Mouse (Mus musculus): ENCODE measurements around the gene Hpn. TPM values are rescaled to one million over a fixed set of nuclear protein-coding genes. Genes with fewer than 3 reads are reported as not detected.
A peak's percentile ranks its signal among the peaks of the same experiment; 100 is the strongest.

Hpn gene
- polyA plus RNA-seq, 1 experiment from 2014 or later, result 3.3 TPM

DNA sequence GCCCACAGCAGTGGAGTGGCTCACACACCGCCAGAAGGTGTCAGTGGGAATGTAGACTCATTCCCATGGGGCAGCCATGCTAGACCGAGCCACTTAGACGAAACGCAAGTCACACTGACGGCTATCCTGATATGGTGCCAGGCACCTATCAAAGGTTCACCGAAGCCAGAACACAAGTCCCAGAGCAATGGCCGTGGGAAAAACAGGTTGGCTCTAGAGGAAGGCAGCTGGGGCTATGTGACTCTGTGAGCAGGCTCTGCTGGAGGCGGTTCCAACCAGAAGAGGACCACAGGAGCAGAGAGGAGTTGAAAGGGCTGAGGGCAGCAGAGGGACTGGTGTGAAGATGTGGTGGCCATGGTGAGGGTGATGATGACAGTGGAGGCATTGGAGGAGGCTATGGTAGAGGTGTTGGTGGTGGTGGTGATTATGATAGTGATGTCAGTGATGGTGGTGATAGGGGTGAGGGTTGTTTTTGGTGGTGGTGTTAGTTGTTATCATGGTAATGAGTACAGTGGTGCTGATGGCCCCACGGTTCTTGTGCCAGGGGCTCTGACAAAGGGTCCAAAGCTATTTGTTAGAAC, 28.8 kb downstream of the Hpn start:
- Histone ChIP-seq H3K27ac (ENCODE audit: low read depth, low read length) (no peak overlapping the region), H3K9ac (ENCODE audit: low read depth, low read length) (no peak overlapping the region), H3K4me2 (no peak overlapping the region), H3K27me3 (ENCODE audit: control insufficient read depth, insufficient read depth, low read length) (no peaks in the 10 kb centered on the region), H3K9me3 (replicated peaks; ENCODE audit: control insufficient read depth, low read length) (no peaks in the 10 kb centered on the region), H3K4me1 (ENCODE audit: control insufficient read depth, insufficient read depth, low read length) (no peaks in the 10 kb centered on the region), H3K36me3 (ENCODE audit: control insufficient read depth, insufficient read depth, low read length) (no peaks in the 10 kb centered on the region), H3K4me3 (ENCODE audit: low read depth, low read length) (no peak overlapping the region)
- WGBS (ENCODE audit: insufficient replicate concordance), result 80% methylated on average over 9 of the region's 9 CpGs
- ATAC-seq (replicated peaks; ENCODE audit: insufficient number of reproducible peaks, low FRiP score, low TSS enrichment), result no peak

DNA sequence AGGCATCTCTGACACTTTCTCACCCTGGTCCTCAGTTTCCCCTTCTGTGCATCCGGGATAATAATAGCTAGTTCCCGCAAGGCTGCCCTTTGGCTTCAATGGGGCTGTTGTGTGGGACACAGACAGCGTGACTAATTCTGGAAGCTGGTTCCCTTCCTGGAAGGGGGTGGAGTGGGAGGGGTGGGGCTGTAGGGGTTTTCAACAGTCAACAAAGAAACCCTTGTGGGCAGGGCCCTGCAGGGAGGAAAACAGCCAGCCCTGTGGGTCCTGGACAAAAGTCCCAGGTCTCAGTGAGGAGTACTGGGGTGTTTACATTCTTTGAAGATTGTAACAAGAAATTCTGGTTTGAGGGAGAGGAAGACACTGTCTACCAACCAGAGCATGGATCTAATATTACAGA, 29.9 kb downstream of the Hpn start:
- no peak overlapping the region for H3K9ac ChIP-seq (ENCODE audit: low read depth, low read length)
- no peak for ATAC-seq (replicated peaks; ENCODE audit: insufficient number of reproducible peaks, low FRiP score, low TSS enrichment)
- 55% methylated on average over 3 of the region's 3 CpGs for WGBS (ENCODE audit: insufficient replicate concordance)
- no peaks in the 10 kb centered on the region for H3K9me3 ChIP-seq (replicated peaks; ENCODE audit: control insufficient read depth, low read length)
- H3K4me1 ChIP-seq (ENCODE audit: control insufficient read depth, insufficient read depth, low read length), result no peaks in the 10 kb centered on the region
- H3K27me3 ChIP-seq (ENCODE audit: control insufficient read depth, insufficient read depth, low read length), result no peaks in the 10 kb centered on the region
- H3K4me2 ChIP-seq, result no peak overlapping the region
- no peaks in the 10 kb centered on the region for H3K36me3 ChIP-seq (ENCODE audit: control insufficient read depth, insufficient read depth, low read length)
- H3K4me3 ChIP-seq (ENCODE audit: low read depth, low read length), result no peak overlapping the region
- 0 out of 2 replicates have a peak overlapping the region, but pooled peaks have one; percentile 15 for H3K27ac ChIP-seq (ENCODE audit: low read depth, low read length)

GRCm38 (mm10) chr7:31084140-31084539, 30.9 kb downstream of the Hpn start:
- Histone ChIP-seq H3K9ac (ENCODE audit: low read depth, low read length) (no peak overlapping the region), H3K36me3 (ENCODE audit: control insufficient read depth, insufficient read depth, low read length) (no peaks in the 10 kb centered on the region), H3K4me3 (ENCODE audit: low read depth, low read length) (no peak overlapping the region), H3K27me3 (ENCODE audit: control insufficient read depth, insufficient read depth, low read length) (no peaks in the 10 kb centered on the region), H3K4me2 (no peak overlapping the region), H3K4me1 (ENCODE audit: control insufficient read depth, insufficient read depth, low read length) (no peaks in the 10 kb centered on the region), H3K9me3 (replicated peaks; ENCODE audit: control insufficient read depth, low read length) (no peaks in the 10 kb centered on the region), H3K27ac (ENCODE audit: low read depth, low read length) (no peak overlapping the region)
- ATAC-seq (replicated peaks; ENCODE audit: insufficient number of reproducible peaks, low FRiP score, low TSS enrichment), result no peak
- WGBS (ENCODE audit: insufficient replicate concordance), result 60% methylated on average over 9 of the region's 9 CpGs

GRCm38 (mm10) chr7:31082831-31083588, 32.1 kb downstream of the Hpn start:
- no peak overlapping the region for H3K4me2 ChIP-seq
- H3K4me1 ChIP-seq (ENCODE audit: control insufficient read depth, insufficient read depth, low read length), result no peaks in the 10 kb centered on the region
- 57% methylated on average over 14 of the region's 14 CpGs for WGBS (ENCODE audit: insufficient replicate concordance)
- H3K27me3 ChIP-seq (ENCODE audit: control insufficient read depth, insufficient read depth, low read length), result no peaks in the 10 kb centered on the region
- no peak overlapping the region for H3K4me3 ChIP-seq (ENCODE audit: low read depth, low read length)
- H3K27ac ChIP-seq (ENCODE audit: low read depth, low read length), result no peak overlapping the region
- H3K9ac ChIP-seq (ENCODE audit: low read depth, low read length), result no peak overlapping the region
- H3K9me3 ChIP-seq (replicated peaks; ENCODE audit: control insufficient read depth, low read length), result no peaks in the 10 kb centered on the region
- no peaks in the 10 kb centered on the region for H3K36me3 ChIP-seq (ENCODE audit: control insufficient read depth, insufficient read depth, low read length)
- no peak for ATAC-seq (replicated peaks; ENCODE audit: insufficient number of reproducible peaks, low FRiP score, low TSS enrichment)

DNA sequence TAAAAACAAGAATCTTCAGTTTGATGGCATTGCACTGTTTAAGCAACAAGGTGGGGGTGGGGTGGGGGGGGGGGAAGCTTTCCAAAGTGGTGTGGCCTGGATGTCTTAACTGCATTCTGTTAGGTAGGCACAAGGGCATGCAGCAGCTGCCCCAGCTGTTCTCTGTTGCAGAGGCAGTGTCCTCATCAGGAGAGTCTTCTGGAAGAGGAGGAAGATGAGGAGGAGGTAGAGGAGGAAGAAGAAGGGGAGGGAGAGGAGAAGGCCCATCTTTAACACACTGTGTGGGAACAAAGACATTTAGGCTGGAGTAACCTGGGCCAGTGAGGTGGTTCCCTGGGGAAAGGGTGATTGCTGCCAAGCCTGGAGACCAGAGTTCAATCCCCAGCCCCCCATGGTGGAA, 33.0 kb downstream of the Hpn start:
- no peaks in the 10 kb centered on the region for H3K9me3 ChIP-seq (replicated peaks; ENCODE audit: control insufficient read depth, low read length)
- no peak overlapping the region for H3K9ac ChIP-seq (ENCODE audit: low read depth, low read length)
- H3K27me3 ChIP-seq (ENCODE audit: control insufficient read depth, insufficient read depth, low read length), result no peaks in the 10 kb centered on the region; the same call in 1 of the 2 replicates
- ATAC-seq (replicated peaks; ENCODE audit: insufficient number of reproducible peaks, low FRiP score, low TSS enrichment), result no peak
- H3K4me2 ChIP-seq, result no peak overlapping the region
- H3K4me1 ChIP-seq (ENCODE audit: control insufficient read depth, insufficient read depth, low read length), result no peaks in the 10 kb centered on the region
- no peak overlapping the region for H3K4me3 ChIP-seq (ENCODE audit: low read depth, low read length)
- no peaks in the 10 kb centered on the region for H3K36me3 ChIP-seq (ENCODE audit: control insufficient read depth, insufficient read depth, low read length)
- no peak overlapping the region for H3K27ac ChIP-seq (ENCODE audit: low read depth, low read length)

- Histone ChIP-seq H3K4me2 (no peak overlapping the region), H3K4me3 (ENCODE audit: low read depth, low read length) (no peak overlapping the region), H3K27me3 (ENCODE audit: control insufficient read depth, insufficient read depth, low read length) (no peaks in the 10 kb centered on the region; the same call in 1 of the 2 replicates), H3K36me3 (ENCODE audit: control insufficient read depth, insufficient read depth, low read length) (no peaks in the 10 kb centered on the region), H3K27ac (ENCODE audit: low read depth, low read length) (no peak overlapping the region), H3K9ac (ENCODE audit: low read depth, low read length) (no peak overlapping the region), H3K9me3 (replicated peaks; ENCODE audit: control insufficient read depth, low read length) (no peaks in the 10 kb centered on the region), H3K4me1 (ENCODE audit: control insufficient read depth, insufficient read depth, low read length) (no peaks in the 10 kb centered on the region)
- 37% methylated on average over 1 of the region's 1 CpGs for WGBS (ENCODE audit: insufficient replicate concordance)
- ATAC-seq (replicated peaks; ENCODE audit: insufficient number of reproducible peaks, low FRiP score, low TSS enrichment), result no peak
Observed at GRCm38 (mm10) chr7:31081106-31081505, 34.0 kb downstream of the Hpn start.

DNA sequence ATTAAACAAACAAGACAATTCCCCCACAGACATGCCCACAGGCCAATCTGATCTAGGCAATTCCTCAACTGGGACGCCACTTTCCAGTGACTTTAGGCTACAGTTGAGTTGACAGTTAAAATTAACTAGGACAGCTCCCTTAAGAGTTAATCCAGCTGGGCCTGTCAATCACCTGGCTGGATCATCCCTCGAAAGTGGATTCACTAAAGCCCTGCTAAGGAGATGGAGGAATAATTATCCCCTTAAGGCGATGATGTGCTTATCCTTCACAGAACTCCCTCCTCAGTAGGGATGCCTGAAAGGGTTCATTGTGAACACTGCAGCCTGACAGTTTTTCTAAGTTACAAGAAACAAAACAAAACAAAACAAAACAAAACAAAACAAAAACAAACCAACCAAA, 34.5 kb downstream of the Hpn start:
- no peak overlapping the region for H3K4me2 ChIP-seq
- H3K9me3 ChIP-seq (replicated peaks; ENCODE audit: control insufficient read depth, low read length), result no peaks in the 10 kb centered on the region
- H3K36me3 ChIP-seq (ENCODE audit: control insufficient read depth, insufficient read depth, low read length), result no peaks in the 10 kb centered on the region
- WGBS (ENCODE audit: insufficient replicate concordance), result 56% methylated on average over 3 of the region's 3 CpGs
- H3K27ac ChIP-seq (ENCODE audit: low read depth, low read length), result no peak overlapping the region
- no peak overlapping the region for H3K4me3 ChIP-seq (ENCODE audit: low read depth, low read length)
- no peak for ATAC-seq (replicated peaks; ENCODE audit: insufficient number of reproducible peaks, low FRiP score, low TSS enrichment)
- no peaks in the 10 kb centered on the region for H3K4me1 ChIP-seq (ENCODE audit: control insufficient read depth, insufficient read depth, low read length)
- no peaks in the 10 kb centered on the region; the same call in 1 of the 2 replicates for H3K27me3 ChIP-seq (ENCODE audit: control insufficient read depth, insufficient read depth, low read length)
- no peak overlapping the region for H3K9ac ChIP-seq (ENCODE audit: low read depth, low read length)

DNA sequence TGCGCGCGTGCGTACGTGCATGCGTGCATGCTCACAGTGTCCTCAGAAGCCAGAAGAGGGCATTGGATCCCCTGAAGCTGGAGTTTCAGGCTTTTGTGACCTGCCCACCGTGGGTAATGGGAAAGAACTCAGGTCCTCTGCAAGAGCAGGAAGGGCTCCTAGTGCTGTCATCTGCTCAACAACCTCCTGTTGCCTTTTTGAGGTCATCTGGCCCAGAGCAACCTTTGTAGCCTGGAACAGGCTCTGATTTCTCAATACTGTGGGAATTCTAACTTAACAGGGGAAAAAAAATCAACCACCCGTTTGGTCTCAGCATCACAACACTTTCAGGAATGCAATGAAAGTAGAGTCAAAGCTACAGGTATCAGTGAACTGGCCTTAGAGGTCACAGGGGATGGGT, 35.4 kb downstream of the Hpn start:
- Histone ChIP-seq H3K9ac (ENCODE audit: low read depth, low read length) (no peak overlapping the region), H3K4me3 (ENCODE audit: low read depth, low read length) (no peak overlapping the region), H3K36me3 (ENCODE audit: control insufficient read depth, insufficient read depth, low read length) (no peaks in the 10 kb centered on the region), H3K27me3 (ENCODE audit: control insufficient read depth, insufficient read depth, low read length) (no peaks in the 10 kb centered on the region; the same call in 1 of the 2 replicates), H3K4me1 (ENCODE audit: control insufficient read depth, insufficient read depth, low read length) (no peaks in the 10 kb centered on the region), H3K9me3 (replicated peaks; ENCODE audit: control insufficient read depth, low read length) (no peaks in the 10 kb centered on the region), H3K27ac (ENCODE audit: low read depth, low read length) (no peak overlapping the region), H3K4me2 (no peak overlapping the region)
- WGBS (ENCODE audit: insufficient replicate concordance), result 87% methylated on average over 8 of the region's 8 CpGs
- no peak for ATAC-seq (replicated peaks; ENCODE audit: insufficient number of reproducible peaks, low FRiP score, low TSS enrichment)
